Mouse (Mus musculus): ENCODE data around the gene Slc24a2.

- TF ChIP-seq POLR2A (IDR thresholded peaks at IDR 0.05; ENCODE audit: insufficient read depth, low read depth, low read length) (no peak), CTCF (IDR thresholded peaks at IDR 0.05; ENCODE audit: insufficient read depth, low read depth, low read length) (no peak)
Observed at GRCm38 (mm10) chr4:87201229-87201628, 29.0 kb downstream of the Slc24a2 start.
